Comparison of ENCODE assay signal across 13 mouse cellular contexts in the genomic region with DNA sequence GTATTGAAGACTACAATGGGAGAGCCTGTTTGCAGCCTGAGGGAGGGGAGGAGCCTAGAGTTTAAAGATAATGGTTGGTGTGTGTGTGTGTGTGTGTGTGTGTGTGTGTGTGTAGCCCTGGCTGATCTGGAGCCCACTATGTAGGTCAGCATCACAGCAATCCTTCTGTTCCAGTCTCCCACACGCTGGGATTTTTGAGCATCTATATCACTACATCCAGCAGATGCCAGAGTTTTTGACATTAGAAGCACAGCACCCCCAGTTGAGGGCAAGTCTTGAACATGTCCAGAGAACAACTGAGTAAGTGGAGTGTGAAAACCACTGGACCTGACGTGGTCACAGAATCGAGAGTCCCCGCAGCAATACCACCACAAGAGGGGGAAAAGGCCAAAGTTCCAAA. TPM values are rescaled to one million over a fixed set of nuclear protein-coding genes. Genes with fewer than 3 reads are reported as not detected.
DNase-seq lines count a peak whose midpoint lies in the region; ATAC-seq and TF ChIP-seq lines count a peak whose summit lies in the region.
"Had no signal": no experiment of that assay in that cellular context is flagged by ENCODE, and none has a peak within 500 bp of the region (broad histone marks: within the 10 kb centered on the region; RNA-seq: fewer than 3 reads in every experiment).

No protein-coding gene starts in this region.

- no peaks in the 10 kb centered on the region for H3K9me3 ChIP-seq in kidney, postnatal 0 days (replicated peaks; ENCODE audit: low read length)
- no peaks in the 10 kb centered on the region for H3K9me3 ChIP-seq in hindbrain, embryonic 12.5 days (replicated peaks)
- no peaks in the 10 kb centered on the region for H3K9me3 ChIP-seq in midbrain, postnatal 0 days (ENCODE audit: low read length)

- peaks cover 9% of the 10 kb centered on the region; the same call in 1 of the 2 replicates for H3K4me1 ChIP-seq in kidney, postnatal 0 days (replicated peaks; ENCODE audit: insufficient read depth, low read length)
- peaks cover 3% of the 10 kb centered on the region for H3K4me1 ChIP-seq in cortical plate, adult 2 months (ENCODE audit: control insufficient read depth, insufficient read depth, low read length)
- H3K4me1 ChIP-seq in hindbrain, embryonic 12.5 days: peaks cover 33% of the 10 kb centered on the region
- peaks cover 3% of the 10 kb centered on the region; the same call in 1 of the 2 replicates for H3K4me1 ChIP-seq in midbrain, postnatal 0 days (ENCODE audit: insufficient read depth, low read length)

- ATAC-seq in kidney, postnatal 0 days (replicated peaks; ENCODE audit: low FRiP score, low read depth): no peak
- no peak for ATAC-seq in hindbrain, embryonic 12.5 days (ENCODE audit: low FRiP score)
- ATAC-seq in midbrain, postnatal 0 days (ENCODE audit: low FRiP score): no peak
- ATAC-seq: inflammation-experienced regulatory T-cells, adult 6 months had no signal

- H3K27ac ChIP-seq in kidney, postnatal 0 days: no peak overlapping the region
- no peak overlapping the region for H3K27ac ChIP-seq in cortical plate, adult 2 months (ENCODE audit: insufficient read depth, low read length)
- no peak overlapping the region for H3K27ac ChIP-seq in hindbrain, embryonic 12.5 days
- no peak overlapping the region for H3K27ac ChIP-seq in midbrain, postnatal 0 days (ENCODE audit: low read depth, low read length)

- no peak overlapping the region for H3K9ac ChIP-seq in kidney, postnatal 0 days (ENCODE audit: low read depth, low read length)
- no peak overlapping the region for H3K9ac ChIP-seq in hindbrain, embryonic 12.5 days
- H3K9ac ChIP-seq in midbrain, postnatal 0 days (replicated peaks; ENCODE audit: low read length, poor library complexity, severe bottlenecking): no peak overlapping the region

- no peaks in the 10 kb centered on the region for H3K36me3 ChIP-seq in kidney, postnatal 0 days (ENCODE audit: insufficient read depth, low read length)
- H3K36me3 ChIP-seq in hindbrain, embryonic 12.5 days: no peaks in the 10 kb centered on the region
- peaks cover 2% of the 10 kb centered on the region; the same call in 1 of the 2 replicates for H3K36me3 ChIP-seq in midbrain, postnatal 0 days (ENCODE audit: insufficient read depth, low read length)
- H3K36me3 ChIP-seq: G1E had no signal

- H3K4me3 ChIP-seq in kidney, postnatal 0 days (replicated peaks; ENCODE audit: low read depth, low read length): no peak overlapping the region; the same call in 1 of the 2 replicates
- peak overlapping the region; percentile 76 for H3K4me3 ChIP-seq in cortical plate, adult 2 months (ENCODE audit: insufficient read depth, low read length)
- H3K4me3 ChIP-seq in hindbrain, embryonic 12.5 days: no peak overlapping the region
- H3K4me3 ChIP-seq in midbrain, postnatal 0 days (ENCODE audit: low read depth, low read length): peak overlapping the region; percentile 74

- DNase-seq in kidney, postnatal 0 days (ENCODE audit: low spot score): no peak
- no peak for DNase-seq in kidney, postnatal 14 days
- no peak for DNase-seq in midbrain, postnatal 0 days (ENCODE audit: low spot score)
- DNase-seq in adrenal gland, postnatal 25 days: no peak
- DNase-seq in cerebellum, adult 8-10 months: no peak
- DNase-seq in left cerebral cortex, adult 11 months (ENCODE audit: low spot score): no peak
- DNase-seq: adrenal gland, adult 8-10 months; cerebellum, adult 18-20 months; gastrocnemius, postnatal 14 days had no signal

- H3K27me3 ChIP-seq in kidney, postnatal 0 days (ENCODE audit: insufficient read depth, low read length): no peaks in the 10 kb centered on the region
- peaks cover 4% of the 10 kb centered on the region for H3K27me3 ChIP-seq in hindbrain, embryonic 12.5 days
- H3K27me3 ChIP-seq in midbrain, postnatal 0 days (ENCODE audit: insufficient read depth, low read length): no peaks in the 10 kb centered on the region

- H3K4me2 ChIP-seq in kidney, postnatal 0 days (ENCODE audit: low read length): peak overlapping the region; percentile 98; the same call in 1 of the 2 replicates
- peak overlapping the region; percentile 95 for H3K4me2 ChIP-seq in hindbrain, embryonic 12.5 days (replicated peaks)
- H3K4me2 ChIP-seq in midbrain, postnatal 0 days (ENCODE audit: low read depth, low read length, poor library complexity, severe bottlenecking): peak overlapping the region; percentile 91

- TF ChIP-seq POLR2A in cortical plate, adult 2 months (IDR thresholded peaks at IDR 0.05; ENCODE audit: extremely low read depth, insufficient read depth, low read length): no peak

- TF ChIP-seq CTCF in kidney, postnatal 0 days (IDR thresholded peaks at IDR 0.05; ENCODE audit: low read depth): 0 out of 2 replicates have a peak, but pooled peaks have one; percentile 21
- TF ChIP-seq CTCF in cortical plate, adult 2 months (IDR thresholded peaks at IDR 0.05; ENCODE audit: extremely low read depth, insufficient read depth, low read length): no peak
- no peak for TF ChIP-seq CTCF in midbrain, postnatal 0 days (IDR thresholded peaks at IDR 0.05)

- 57% methylated on average over 4 of the region's 4 CpGs for WGBS in kidney, postnatal 0 days
- 28% methylated on average over 4 of the region's 4 CpGs for WGBS in hindbrain, embryonic 12.5 days
- WGBS in midbrain, postnatal 0 days: 38% methylated on average over 4 of the region's 4 CpGs

RNA-seq across cellular contexts. Expression of gene Serpine2, which starts 4.2 kb away (rescaled TPM):
- polyA plus RNA-seq in kidney, postnatal 0 days (2015; fragmentation: Nextera tagmentation; extraction: Ambion mirVana): 203 and 222 TPM in 2 replicates
- 135 and 149 TPM in 2 replicates for polyA plus RNA-seq in cortical plate, adult 2 months (2012; rRNA removed)
- polyA plus RNA-seq in hindbrain, embryonic 12.5 days (2016; fragmentation: Nextera tagmentation; extraction: Ambion mirVana): 156 and 157 TPM in 2 replicates
- total RNA-seq in midbrain, postnatal 0 days (2014; rRNA removed): 254 TPM in 2 replicates
- 386 and 444 TPM in 2 replicates for polyA plus RNA-seq in midbrain, postnatal 0 days (2015; fragmentation: Nextera tagmentation; extraction: Ambion mirVana)
- 5.9 and 6.7 TPM in 2 replicates for total RNA-seq in adrenal gland, postnatal 25 days (2021)
- polyA plus RNA-seq: G1E had no signal

Comparison
In these comparisons a context has a peak if more than half of its experiments do, and no peak if none do; other contexts are left out.
1. H3K4me3 ChIP-seq: peak in cortical plate, adult 2 months (single experiment) and midbrain, postnatal 0 days (single experiment); none in kidney, postnatal 0 days (single experiment) and hindbrain, embryonic 12.5 days (single experiment).
2. Peak in every context shown above with its lines, with median percentiles within 50 percentile points of each other: H3K4me2 ChIP-seq.